Mouse (Mus musculus) large intestine, adult 2 months (tissue): ENCODE measurements around the gene Tmem80. TPM values are rescaled to one million over a fixed set of nuclear protein-coding genes. Genes with fewer than 3 reads are reported as not detected.

ENCODE experiments used
- polyA plus RNA-seq: library from polyadenylated mRNA; depleted of rRNA; stranded (reverse); fragments of >200 nt; gene quantifications from 2 replicates; pipeline ENCODE4 v1.2.3, GENCODE M21; 2012; rRNA removed

The Tmem80 gene
- polyA plus RNA-seq, 1 experiment: 33.3 TPM

Other genes starting within 250 kb of the Tmem80 start
- gene Pkp3, start 249.5 kb upstream of the Tmem80 start, polyA plus RNA-seq: 101 and 143 TPM in 2 replicates
- 41.3 and 41.8 TPM in 2 replicates for gene Sigirr, start 227.2 kb upstream of the Tmem80 start, polyA plus RNA-seq
- gene Ano9, start 209.9 kb upstream of the Tmem80 start, polyA plus RNA-seq: 143 and 205 TPM in 2 replicates
- gene Ptdss2, start 205.4 kb upstream of the Tmem80 start, polyA plus RNA-seq: 23.6 and 28.1 TPM in 2 replicates
- 146 and 149 TPM in 2 replicates for gene Rnh1, start 154.9 kb upstream of the Tmem80 start, polyA plus RNA-seq
- 82.1 and 91.7 TPM in 2 replicates for gene Hras, start 133.7 kb upstream of the Tmem80 start, polyA plus RNA-seq
- 5.4 and 7.2 TPM in 2 replicates for gene Lrrc56, start 133.6 kb upstream of the Tmem80 start, polyA plus RNA-seq
- gene Lmntd2, start 113.7 kb upstream of the Tmem80 start, polyA plus RNA-seq: 7.2 and 9.4 TPM in 2 replicates
- 143 and 153 TPM in 2 replicates for gene Rassf7, start 111.9 kb upstream of the Tmem80 start, polyA plus RNA-seq
- 23.1 and 24.7 TPM in 2 replicates for gene Phrf1, start 99.0 kb upstream of the Tmem80 start, polyA plus RNA-seq
- gene Irf7, start 61.3 kb upstream of the Tmem80 start, polyA plus RNA-seq: 159 and 210 TPM in 2 replicates
- 611 and 677 TPM in 2 replicates for gene Cdhr5, start 51.0 kb upstream of the Tmem80 start, polyA plus RNA-seq
- gene Sct, start 48.6 kb upstream of the Tmem80 start, polyA plus RNA-seq: 226 and 321 TPM in 2 replicates
- 0.08 and 0.21 TPM in 2 replicates for gene Drd4, start 35.7 kb upstream of the Tmem80 start, polyA plus RNA-seq
- 17.5 and 19.9 TPM in 2 replicates for gene Deaf1, start within 50 bp of the Tmem80 start, polyA plus RNA-seq
- gene Eps8l2, start 11.1 kb downstream of the Tmem80 start, polyA plus RNA-seq: 314 and 414 TPM in 2 replicates
- gene Taldo1, start 64.5 kb downstream of the Tmem80 start, polyA plus RNA-seq: 554 and 560 TPM in 2 replicates
- gene Gatd1, start 86.4 kb downstream of the Tmem80 start, polyA plus RNA-seq: 54.0 and 56.7 TPM in 2 replicates
- gene Cend1, start 101.8 kb downstream of the Tmem80 start, polyA plus RNA-seq: 2.0 and 2.9 TPM in 2 replicates
- 214 and 297 TPM in 2 replicates for gene Slc25a22, start 110.2 kb downstream of the Tmem80 start, polyA plus RNA-seq
- gene Pidd1, start 116.3 kb downstream of the Tmem80 start, polyA plus RNA-seq: 13.0 and 17.0 TPM in 2 replicates
- gene Rplp2, start 119.6 kb downstream of the Tmem80 start, polyA plus RNA-seq: 642 and 693 TPM in 2 replicates
- 185 and 198 TPM in 2 replicates for gene Pnpla2, start 127.5 kb downstream of the Tmem80 start, polyA plus RNA-seq
- 38.6 and 41.4 TPM in 2 replicates for gene Cracr2b, start 133.4 kb downstream of the Tmem80 start, polyA plus RNA-seq
- gene Cd151, start 139.7 kb downstream of the Tmem80 start, polyA plus RNA-seq: 255 and 294 TPM in 2 replicates
- 40.0 and 43.9 TPM in 2 replicates for gene Polr2l, start 147.4 kb downstream of the Tmem80 start, polyA plus RNA-seq
- 19.5 and 21.6 TPM in 2 replicates for gene Tspan4, start 147.5 kb downstream of the Tmem80 start, polyA plus RNA-seq
- 31.5 and 37.0 TPM in 2 replicates for gene Chid1, start 212.1 kb downstream of the Tmem80 start, polyA plus RNA-seq
- 66.6 and 81.1 TPM in 2 replicates for gene Ap2a2, start 234.4 kb downstream of the Tmem80 start, polyA plus RNA-seq